Mouse (Mus musculus): ENCODE results near the gene Olfr155.

The Olfr155 gene

GRCm38 (mm10) chr4:43897209-43897608, 45.8 kb downstream of the Olfr155 start:
- no peak for DNase-seq (ENCODE audit: low spot score)

- no peak for DNase-seq (ENCODE audit: low spot score)
These were observed 47.8 kb downstream of the Olfr155 start for GRCm38 (mm10) chr4:43899197-43899596.

GRCm38 (mm10) chr4:43903690-43904089, 52.3 kb downstream of the Olfr155 start:
- no peak for DNase-seq (ENCODE audit: low spot score)

DNA sequence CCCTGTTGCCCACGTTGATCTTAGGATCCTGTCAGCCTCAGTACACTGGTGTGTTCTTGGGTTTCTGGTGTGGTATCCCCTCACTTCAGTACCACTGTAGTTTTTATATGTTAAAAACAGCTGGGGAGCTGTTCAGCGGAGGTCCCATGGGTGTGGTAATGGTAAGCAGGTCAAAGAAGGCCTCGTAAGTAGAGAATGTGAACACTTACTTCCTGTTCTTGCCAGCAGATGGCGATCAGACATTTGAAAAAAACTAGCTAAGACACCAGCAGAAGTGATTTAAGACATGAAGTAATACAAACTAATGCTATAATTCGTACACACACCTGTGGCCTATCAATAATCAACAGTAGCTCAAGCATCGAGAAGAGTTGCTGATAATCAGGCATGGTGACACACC, 55.1 kb downstream of the Olfr155 start:
- no peak for DNase-seq (ENCODE audit: low spot score)

Measured in testis, postnatal 14 days (tissue).